Mouse (Mus musculus) lung, postnatal 36 days (tissue): ENCODE measurements at regions not wholly inside any gene's neighbourhood (a gene's known extent, or its start where the extent isn't known, plus 50 kb on each side); places are given as distances from the start of the nearest gene placed in this dataset.
A peak's percentile ranks its signal among the peaks of the same experiment; 100 is the strongest.

Source experiments
- DNase-seq: peaks from one replicate; pipeline ENCODE4 v3.0.0; 2022; ENCODE audit warnings: mixed read lengths

- no peak for DNase-seq
Observed at GRCm38 (mm10) chr5:74882563-74882962, 162.0 kb downstream of the Chic2 start.

- DNase-seq, result no peak
Observed at GRCm38 (mm10) chr5:74880669-74881226, 163.8 kb downstream of the Chic2 start.

GRCm38 (mm10) chr5:74880048-74880437 is 164.5 kb downstream of the Chic2 start:
- no peak for DNase-seq

GRCm38 (mm10) chr5:74879098-74880047 is 165.2 kb downstream of the Chic2 start:
- DNase-seq, result no peak

GRCm38 (mm10) chr5:74877595-74877994 is 167.0 kb downstream of the Chic2 start:
- no peak for DNase-seq

GRCm38 (mm10) chr5:74877185-74877584 is 167.4 kb downstream of the Chic2 start:
- no peak for DNase-seq

- DNase-seq, result peak; percentile 75
Observed at GRCm38 (mm10) chr5:74874691-74875090, 169.9 kb downstream of the Chic2 start.

- DNase-seq, result peak; percentile 69
Observed at GRCm38 (mm10) chr5:74870615-74871014, 167.9 kb upstream of the Lnx1 start.

GRCm38 (mm10) chr5:74867113-74867785 is 164.5 kb upstream of the Lnx1 start:
- no peak for DNase-seq

GRCm38 (mm10) chr5:74866697-74867096 is 164.0 kb upstream of the Lnx1 start:
- no peak for DNase-seq

GRCm38 (mm10) chr5:74865446-74865845 is 162.7 kb upstream of the Lnx1 start:
- no peak for DNase-seq

- DNase-seq, result peak; percentile 60
Observed at GRCm38 (mm10) chr5:74864540-74865157, 161.9 kb upstream of the Lnx1 start.

- peak; percentile 23 for DNase-seq
Observed at GRCm38 (mm10) chr5:74861297-74861696, 158.6 kb upstream of the Lnx1 start.

- DNase-seq, result no peak
Observed at GRCm38 (mm10) chr5:74857861-74858260, 155.1 kb upstream of the Lnx1 start.

GRCm38 (mm10) chr5:74857161-74857560 is 154.4 kb upstream of the Lnx1 start:
- no peak for DNase-seq

- peak; percentile 56 for DNase-seq
Observed at GRCm38 (mm10) chr5:74847824-74848223, 145.1 kb upstream of the Lnx1 start.

- no peak for DNase-seq
Observed at GRCm38 (mm10) chr5:74846674-74847073, 144.0 kb upstream of the Lnx1 start.

- no peak for DNase-seq
Observed at GRCm38 (mm10) chr5:74834401-74834800, 131.7 kb upstream of the Lnx1 start.

GRCm38 (mm10) chr5:74833887-74834286 is 131.2 kb upstream of the Lnx1 start:
- DNase-seq, result no peak

GRCm38 (mm10) chr5:74832011-74832410 is 129.3 kb upstream of the Lnx1 start:
- DNase-seq, result no peak

GRCm38 (mm10) chr5:74830646-74831045 is 127.9 kb upstream of the Lnx1 start:
- DNase-seq, result no peak

- peak; percentile 50 for DNase-seq
Observed at GRCm38 (mm10) chr5:74829003-74829402, 126.3 kb upstream of the Lnx1 start.

GRCm38 (mm10) chr5:74827944-74828343 is 125.2 kb upstream of the Lnx1 start:
- DNase-seq, result no peak
